Mouse (Mus musculus): ENCODE measurements around the gene Kdm8.
A peak's percentile ranks its signal among the peaks of the same experiment; 100 is the strongest.
"Not testable (repeated sequence)": the region's sequence is repeated elsewhere in the genome, so short reads cannot be mapped to it uniquely, and the experiment has no call there.

Kdm8 gene

DNA sequence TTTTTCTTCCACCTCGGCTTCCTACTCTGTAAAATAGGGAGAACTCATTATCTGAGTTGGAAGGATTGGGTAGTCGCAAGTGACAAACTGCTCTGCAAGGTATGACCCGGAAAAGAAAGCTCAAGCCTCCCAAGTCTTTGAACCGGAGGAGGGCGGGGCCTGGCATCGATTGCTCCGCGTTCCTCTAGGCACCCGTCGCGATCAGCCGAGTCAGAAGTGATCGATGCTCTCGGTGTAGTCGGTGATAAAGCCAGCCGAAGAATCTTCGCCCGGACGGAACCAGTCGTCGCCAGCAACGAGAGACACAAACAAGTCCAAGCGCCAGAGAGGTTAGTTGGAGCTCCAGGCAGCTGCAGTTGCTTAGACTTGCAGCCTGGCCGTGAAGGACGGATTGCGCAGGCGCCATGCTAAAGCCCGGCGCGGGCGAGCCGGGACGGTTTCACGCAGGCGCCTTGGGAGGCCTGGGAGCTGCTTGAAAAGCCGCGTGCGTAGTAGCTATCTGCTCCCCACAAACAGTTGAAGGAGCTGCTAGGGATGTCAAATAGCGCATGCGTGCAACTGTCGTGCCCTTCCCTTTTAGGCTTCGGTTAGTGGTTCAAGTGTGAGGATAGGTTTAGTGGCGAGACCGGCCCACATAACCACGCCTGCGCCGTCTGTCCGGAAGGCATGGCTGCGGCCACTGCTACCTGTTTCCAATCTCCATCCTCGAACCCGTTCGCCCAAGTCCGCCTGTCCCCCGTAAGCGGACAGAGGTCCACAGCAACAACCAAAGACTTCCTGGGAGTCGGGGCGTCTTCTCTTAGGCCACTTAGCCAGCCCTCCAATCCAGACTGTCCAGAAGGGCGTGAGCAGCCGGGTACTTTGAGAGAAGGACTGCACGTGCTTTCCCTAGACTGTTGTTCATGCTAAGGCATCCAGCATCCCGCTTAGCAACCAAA lies at the start of gene Kdm8:
Gene Kdm8, plus strand, starts transcription at position 213 of the 938 bp plus-strand sequence.
- peak; percentile 89 to 92 for DNase-seq (ENCODE audit: low spot score in 2 of 2)

DNA sequence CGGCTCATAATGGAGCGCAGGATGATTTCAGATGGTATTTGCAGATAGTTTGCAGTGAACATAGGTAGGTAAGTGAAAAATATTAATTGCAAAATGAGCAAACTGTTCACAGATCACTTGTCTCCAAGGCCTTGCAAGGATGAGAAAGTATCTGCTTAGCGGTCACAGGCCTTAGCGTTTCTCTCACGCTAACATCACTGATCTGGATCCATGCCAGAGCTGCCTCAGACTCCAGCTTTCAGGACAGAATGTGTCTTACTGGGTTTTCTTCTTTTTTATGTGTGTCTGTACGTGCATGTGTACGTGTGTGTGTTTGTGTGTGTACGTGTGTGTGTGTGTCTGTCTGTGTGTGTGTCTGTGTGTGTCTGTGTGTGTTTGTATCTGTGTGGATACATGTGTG lies 46.4 kb upstream of the Kdm8 start:
- no peak for DNase-seq (ENCODE audit: low spot score in 2 of 2)

- DNase-seq (ENCODE audit: low spot score in 2 of 2) = no peak
These were observed 45.8 kb upstream of the Kdm8 start for GRCm38 (mm10) chr7:125398687-125399086.

DNA sequence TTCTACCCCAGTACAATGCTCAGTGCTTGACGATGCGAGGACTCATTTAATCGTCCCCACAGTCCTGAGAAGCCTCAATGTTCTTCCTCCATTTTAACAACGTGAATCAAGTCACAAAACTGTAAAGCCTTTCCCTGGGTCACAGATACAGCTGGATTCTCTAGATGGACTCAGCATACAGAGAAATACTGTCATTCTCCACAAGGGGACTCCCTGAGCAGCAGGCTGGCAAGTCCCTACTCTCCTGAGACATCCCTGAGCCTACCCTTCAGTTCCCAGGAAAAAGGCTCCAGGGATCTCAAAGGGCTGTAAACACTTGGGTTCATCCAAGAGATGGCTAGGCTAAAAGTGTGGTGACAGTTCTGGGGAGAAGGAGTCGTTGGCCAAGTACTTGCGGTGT lies 37.3 kb upstream of the Kdm8 start:
- DNase-seq (ENCODE audit: low spot score in 2 of 2) = no peak

DNA sequence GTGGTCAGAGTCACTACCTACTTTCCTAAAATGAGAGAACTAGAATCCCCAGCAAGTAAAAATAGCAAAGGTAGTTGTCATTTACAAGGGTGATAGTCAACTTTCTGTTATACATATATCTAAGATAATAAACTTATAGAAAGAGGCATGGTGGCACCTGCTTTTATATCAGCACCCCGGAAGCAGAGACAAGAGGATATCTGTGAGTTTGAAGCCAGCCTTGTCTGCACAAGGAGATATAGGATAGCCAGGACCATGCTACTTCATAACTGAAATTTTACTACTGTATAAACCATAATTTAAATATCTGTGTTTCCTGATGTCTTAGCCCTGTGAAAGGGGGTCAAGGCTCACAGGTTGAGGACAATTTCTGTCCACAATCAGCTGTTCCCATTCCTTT lies 29.4 kb upstream of the Kdm8 start:
- no peak for DNase-seq (ENCODE audit: low spot score in 2 of 2)

- DNase-seq (ENCODE audit: low spot score in 2 of 2) = no peak
These were observed 28.7 kb upstream of the Kdm8 start for GRCm38 (mm10) chr7:125415776-125416175.

DNA sequence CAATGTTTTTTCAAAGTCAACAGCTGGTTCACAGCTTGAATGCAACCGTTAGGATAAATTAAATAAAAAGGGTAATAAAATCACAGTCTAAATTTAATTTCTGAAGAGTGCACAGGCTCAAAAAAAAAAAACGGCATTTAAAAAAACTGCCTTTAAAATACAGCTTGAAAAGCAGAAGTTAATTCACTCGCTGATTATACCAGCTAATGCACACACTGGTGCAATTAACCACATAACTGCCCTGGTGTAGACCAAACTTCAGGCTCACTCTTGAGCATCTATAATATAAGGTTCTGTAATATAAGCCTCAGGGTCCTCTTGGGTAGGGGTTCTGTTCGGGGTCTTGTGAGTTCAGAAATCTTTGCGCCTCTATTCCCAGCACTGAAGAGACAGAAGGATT lies 27.7 kb upstream of the Kdm8 start:
- no peak for DNase-seq (ENCODE audit: low spot score in 2 of 2)

- no peak for DNase-seq (ENCODE audit: low spot score in 2 of 2)
These were observed 26.1 kb upstream of the Kdm8 start for GRCm38 (mm10) chr7:125418413-125418812.

DNA sequence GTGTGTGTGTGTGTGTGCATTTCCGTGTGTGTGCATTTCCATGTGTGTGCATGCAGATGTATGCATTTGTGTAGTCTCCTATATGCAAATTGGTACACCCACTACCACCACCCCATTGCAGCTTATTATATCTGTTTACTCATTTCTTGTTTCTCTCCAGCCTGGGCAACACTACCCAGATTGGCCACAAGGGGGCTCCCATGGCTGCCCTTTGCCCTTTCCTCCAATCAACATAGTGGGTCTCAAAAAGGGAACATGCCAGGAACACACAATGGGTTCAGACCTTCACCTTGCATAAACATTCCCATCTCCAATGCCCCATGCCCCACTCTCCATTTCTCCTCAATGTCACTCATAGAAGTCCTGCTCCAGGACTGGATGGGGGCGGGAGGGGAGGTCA lies 24.3 kb upstream of the Kdm8 start:
- peak in 1 of 2 experiments; percentile 8 for DNase-seq (ENCODE audit: low spot score in 2 of 2)

- no peak for DNase-seq (ENCODE audit: low spot score in 2 of 2)
These were observed 22.6 kb upstream of the Kdm8 start for GRCm38 (mm10) chr7:125421911-125422310.

GRCm38 (mm10) chr7:125423056-125423455 lies 21.4 kb upstream of the Kdm8 start:
- no peak for DNase-seq (ENCODE audit: low spot score in 2 of 2)

GRCm38 (mm10) chr7:125427492-125428090 lies 16.9 kb upstream of the Kdm8 start:
- DNase-seq (ENCODE audit: low spot score in 2 of 2) = no peak

GRCm38 (mm10) chr7:125428381-125428780 lies 16.1 kb upstream of the Kdm8 start:
- no peak for DNase-seq (ENCODE audit: low spot score in 2 of 2)

DNA sequence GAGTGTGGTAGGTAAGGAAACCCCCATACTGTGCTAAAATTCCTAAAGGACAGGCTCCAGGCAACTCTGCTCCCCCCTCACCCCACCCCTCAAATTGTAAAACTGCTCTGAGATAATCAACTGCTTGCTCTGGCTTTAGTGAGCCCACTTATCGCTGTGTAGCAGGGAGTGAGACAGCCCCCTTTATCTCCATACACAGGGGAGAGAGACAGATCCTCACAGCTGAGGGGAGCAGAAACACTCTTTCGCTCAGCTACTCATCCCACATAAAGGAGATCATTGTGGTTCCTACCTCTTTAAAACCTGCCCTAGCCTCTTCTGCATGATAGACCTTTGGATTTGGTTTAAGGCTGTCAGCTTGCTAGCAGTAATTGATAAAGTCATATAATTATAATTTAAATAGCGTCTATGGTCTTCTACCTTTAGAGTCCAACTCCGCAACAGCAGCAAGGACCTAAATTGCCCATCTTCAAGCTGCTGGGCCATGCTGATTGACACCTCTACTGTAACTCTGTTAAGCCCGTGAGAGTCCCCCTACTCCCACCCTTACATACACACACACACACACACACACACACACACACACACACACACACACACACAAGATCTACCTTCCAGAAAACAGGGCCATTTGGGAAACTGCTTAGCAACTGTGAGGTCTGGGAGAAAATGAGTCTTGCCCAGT lies 15.5 kb upstream of the Kdm8 start:
- DNase-seq (ENCODE audit: low spot score in 2 of 2) = not testable (repeated sequence)

DNA sequence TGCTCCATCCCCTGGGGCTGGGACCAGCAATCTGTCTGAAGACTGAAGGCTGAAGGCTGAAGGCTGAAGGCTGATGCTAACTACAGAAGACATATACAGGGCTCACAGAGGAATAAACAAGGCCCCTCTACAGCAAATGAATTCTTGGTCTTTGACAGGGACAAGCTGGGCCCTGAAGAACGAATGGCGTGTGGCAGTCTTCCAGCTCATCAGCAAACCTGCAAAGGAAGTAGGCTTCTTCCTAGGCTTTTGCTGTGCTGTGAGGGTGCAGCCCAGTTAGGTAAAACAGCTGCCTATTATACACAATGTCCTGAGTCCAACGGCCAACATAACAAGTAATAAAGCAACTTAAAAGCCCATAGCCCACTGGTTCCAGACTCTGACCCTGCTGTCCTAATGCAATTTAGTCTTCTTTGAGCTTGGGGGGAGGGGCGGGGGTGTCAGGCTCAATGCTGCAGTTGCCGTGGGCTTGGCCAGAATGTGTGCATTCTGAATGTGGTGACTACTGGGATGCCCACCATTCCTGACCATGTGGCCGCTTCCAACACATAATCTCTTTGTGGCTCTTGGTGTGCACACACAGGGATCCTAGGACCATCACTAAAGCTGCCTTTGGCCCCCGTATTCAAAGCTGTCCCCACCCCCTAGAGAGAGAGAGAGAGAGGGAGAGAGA lies 14.2 kb upstream of the Kdm8 start:
- DNase-seq (ENCODE audit: low spot score in 2 of 2) = no peak

DNA sequence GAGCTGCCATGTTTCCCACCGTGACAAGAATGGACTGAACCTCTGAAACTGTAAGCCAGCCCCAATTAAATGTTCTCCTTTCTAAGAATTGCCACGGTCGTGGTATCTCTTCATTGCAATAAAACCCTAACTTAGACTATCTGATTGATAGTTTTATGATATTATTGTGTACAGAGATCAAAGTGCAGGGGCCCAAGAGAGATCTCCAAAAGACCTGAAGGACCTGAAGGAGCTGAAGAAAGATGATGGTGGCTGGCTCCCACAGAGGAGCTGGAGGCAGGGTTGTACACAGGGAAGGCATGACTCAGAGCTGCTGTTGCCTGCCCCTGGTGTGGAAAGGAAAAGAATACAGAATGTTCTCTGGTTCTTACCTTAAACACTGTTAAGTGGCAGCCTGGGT lies 10.6 kb upstream of the Kdm8 start:
- DNase-seq (ENCODE audit: low spot score in 2 of 2) = no peak

DNA sequence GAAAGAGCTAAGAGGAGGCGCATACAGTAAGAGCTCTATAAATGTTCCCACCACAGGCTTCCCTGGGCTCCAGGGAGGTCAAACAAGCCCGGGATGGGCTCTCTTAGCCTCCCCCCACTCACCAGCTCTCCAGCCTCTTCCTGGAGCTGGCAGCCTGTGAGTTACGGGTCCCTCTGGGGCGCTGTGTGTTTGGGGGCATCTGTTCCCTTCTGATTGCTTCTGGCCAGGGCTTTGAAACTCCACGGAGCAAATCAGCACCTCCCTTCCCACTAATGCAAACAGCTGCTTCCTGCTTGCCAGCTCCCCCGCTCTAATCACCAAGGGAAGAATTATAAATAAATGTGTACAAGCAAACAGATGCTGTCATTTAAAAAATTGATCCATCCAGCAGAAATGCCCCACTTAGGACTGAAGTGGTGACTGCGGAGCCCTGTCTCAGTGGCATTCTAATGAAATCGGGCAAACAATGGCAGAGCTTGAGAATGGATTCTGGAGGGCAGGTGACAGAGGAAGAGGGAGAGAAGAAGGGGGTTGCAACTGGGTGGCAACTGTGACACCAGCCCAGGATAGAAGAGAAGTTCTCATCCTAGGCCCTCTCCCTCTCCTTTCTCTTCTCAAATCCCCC lies 9.7 kb upstream of the Kdm8 start:
- DNase-seq (ENCODE audit: low spot score in 2 of 2) = no peak

GRCm38 (mm10) chr7:125442323-125442722 lies 2.2 kb upstream of the Kdm8 start:
- DNase-seq (ENCODE audit: low spot score in 2 of 2) = no peak

- no peak for DNase-seq (ENCODE audit: low spot score in 2 of 2)
These were observed 406 bp upstream of the Kdm8 start for GRCm38 (mm10) chr7:125444076-125444463.

- no peak for DNase-seq (ENCODE audit: low spot score in 2 of 2)
These were observed 6.2 kb downstream of the Kdm8 start for GRCm38 (mm10) chr7:125450678-125451077.

DNA sequence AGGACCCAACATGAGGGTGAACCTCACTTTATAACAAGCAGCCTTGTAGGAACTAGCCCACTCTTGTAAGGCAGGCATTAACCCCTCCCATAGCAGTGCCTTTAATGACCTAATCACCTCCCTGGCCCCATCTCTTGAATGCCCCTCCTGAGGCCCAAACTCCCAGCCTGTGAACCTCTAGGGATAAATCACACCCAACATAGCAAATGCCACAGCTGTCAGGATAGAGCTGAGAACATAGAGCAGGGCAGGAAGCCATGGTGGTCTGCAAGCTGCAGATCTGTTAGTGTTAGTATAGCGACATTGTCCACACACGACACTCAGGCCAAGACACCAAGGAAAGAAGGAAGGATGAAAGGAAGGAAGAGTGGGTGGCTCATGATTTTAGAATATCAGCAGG lies 6.6 kb downstream of the Kdm8 start:
- DNase-seq (ENCODE audit: low spot score in 2 of 2) = no peak

- no peak for DNase-seq (ENCODE audit: low spot score in 2 of 2)
These were observed 9.2 kb downstream of the Kdm8 start for GRCm38 (mm10) chr7:125453671-125454070.

All from urinary bladder, postnatal 36 days (tissue).